Mouse (Mus musculus) forebrain, embryonic 15.5 days (tissue): ENCODE results near the gene Bola3. TPM values are rescaled to one million over a fixed set of nuclear protein-coding genes. Genes with fewer than 3 reads are reported as not detected.

Source experiments
- ATAC-seq: fragments of 200-750 bp; cut with Nextera tagmentation; replicated peaks from 2 replicates; pipeline ENCODE4 v1.8.0; 2017; ENCODE audit warnings: mild to moderate bottlenecking, moderate TSS enrichment, moderate library complexity
- H3K27ac ChIP-seq: fragments of 300-500 bp; sonication (generic); replicated peaks from 2 replicates; pipeline ENCODE4 v1.5.1; 2015; ENCODE audit warnings: mild to moderate bottlenecking, inconsistent platforms
- H3K27me3 ChIP-seq: fragments of 300-500 bp; sonication (generic); 2 replicates; pipeline ENCODE4 v1.6.1; 2015; ENCODE audit warnings: inconsistent platforms
- H3K36me3 ChIP-seq: fragments of 300-500 bp; sonication (generic); 2 replicates; pipeline ENCODE4 v1.6.1; 2015; ENCODE audit warnings: mild to moderate bottlenecking, inconsistent platforms
- H3K4me1 ChIP-seq: fragments of 300-500 bp; sonication (generic); 2 replicates; pipeline ENCODE4 v1.6.1; 2015; ENCODE audit warnings: inconsistent platforms
- H3K4me2 ChIP-seq: fragments of 300-500 bp; sonication (generic); replicated peaks from 2 replicates; pipeline ENCODE4 v1.6.1; 2015; ENCODE audit warnings: mild to moderate bottlenecking, inconsistent platforms
- H3K4me3 ChIP-seq: fragments of 300-500 bp; sonication (generic); 2 replicates; pipeline ENCODE4 v1.5.1; 2015; ENCODE audit warnings: mild to moderate bottlenecking, inconsistent platforms
- H3K9ac ChIP-seq: fragments of 300-500 bp; sonication (generic); replicated peaks from 2 replicates; pipeline ENCODE4 v1.6.1; 2015; ENCODE audit warnings: mild to moderate bottlenecking, inconsistent platforms
- H3K9me3 ChIP-seq: fragments of 300-500 bp; sonication (generic); 2 replicates; pipeline ENCODE4 v1.6.1; 2016; ENCODE audit warnings: inconsistent platforms
- WGBS: fragments of 180-500 bp; shearing (Covaris S2); methylation state at CpG from one replicate; pipeline ENCODE4 v1.1.7; 2015; ENCODE audit warnings: mixed read lengths; 5-methylcytosine and 5-hydroxymethylcytosine counted together
- microRNA-seq: library from miRNA; unstranded; fragments of <30 nt; microRNA quantifications from one replicate; pipeline ENCODE4, GENCODE M21; 2016
- polyA plus RNA-seq: library from polyadenylated mRNA; unstranded; fragments of >200 nt; fragmentation: Nextera tagmentation; extraction: Ambion mirVana; gene quantifications from 2 replicates; pipeline ENCODE4 v1.2.1, GENCODE M21; 2015

Gene Bola3
- polyA plus RNA-seq, 1 experiment from 2014 or later = 59.7 TPM

DNA sequence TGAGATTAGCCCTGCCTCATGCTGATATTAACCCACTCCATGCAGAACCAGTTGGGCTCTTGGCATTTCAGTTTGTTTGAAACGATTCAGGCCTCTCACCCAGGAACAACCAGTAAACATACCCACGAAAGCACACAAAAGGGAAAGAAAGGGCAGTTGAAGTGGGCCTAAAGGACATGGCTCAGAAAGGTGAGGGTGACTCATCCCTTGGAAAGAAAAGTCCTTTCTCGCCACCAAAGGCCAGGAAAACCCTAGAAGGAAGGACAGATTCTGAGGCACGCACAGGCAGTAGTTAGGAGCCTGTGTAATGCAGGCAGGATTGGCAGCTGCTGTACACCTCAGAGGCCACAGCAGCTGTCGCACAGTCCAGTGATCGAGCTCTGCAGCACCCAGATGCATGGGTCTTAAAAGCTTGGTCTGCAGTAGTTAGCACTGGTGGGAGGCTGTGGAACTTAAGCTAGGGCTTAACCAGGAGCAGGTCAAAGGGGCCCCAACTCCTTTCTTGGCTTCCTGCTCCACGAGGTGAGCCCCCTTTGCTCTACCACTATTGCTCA is 56.6 kb downstream of the Bola3 start:
- Histone ChIP-seq H3K9me3 (no peaks in the 10 kb centered on the region), H3K36me3 (peaks cover 36% of the 10 kb centered on the region), H3K4me3 (no peak overlapping the region), H3K4me2 (no peak overlapping the region), H3K27ac (no peak overlapping the region), H3K27me3 (no peaks in the 10 kb centered on the region), H3K4me1 (peaks cover 15% of the 10 kb centered on the region), H3K9ac (no peak overlapping the region)
- ATAC-seq = no peak
- 83% methylated on average over 7 of the region's 7 CpGs for WGBS

DNA sequence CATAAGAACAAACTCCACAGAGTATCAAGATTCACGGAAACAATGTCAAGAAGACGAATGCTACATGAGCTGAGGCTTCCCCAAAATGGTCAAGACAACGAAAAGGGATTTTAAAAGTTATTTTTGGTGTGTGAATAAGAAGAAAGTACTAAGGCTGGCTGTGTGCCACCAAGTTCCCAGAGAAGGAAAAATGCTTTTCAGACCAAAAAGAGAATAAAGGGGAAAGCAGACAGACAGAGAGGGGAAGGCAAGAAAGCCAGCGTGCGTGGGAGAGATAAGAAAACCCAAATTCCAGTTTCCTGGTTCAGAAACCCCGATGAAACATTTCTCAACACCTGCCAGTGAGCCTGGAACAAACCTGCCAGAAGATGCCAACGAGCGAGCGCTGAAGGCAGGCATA is 59.6 kb downstream of the Bola3 start:
- peaks cover 13% of the 10 kb centered on the region for H3K36me3 ChIP-seq
- H3K27ac ChIP-seq = no peak overlapping the region
- H3K27me3 ChIP-seq = no peaks in the 10 kb centered on the region
- ATAC-seq = no peak
- WGBS = 83% methylated on average over 9 of the region's 9 CpGs
- no peaks in the 10 kb centered on the region for H3K9me3 ChIP-seq
- H3K4me2 ChIP-seq = no peak overlapping the region
- no peak overlapping the region for H3K9ac ChIP-seq
- no peak overlapping the region for H3K4me3 ChIP-seq
- H3K4me1 ChIP-seq = peaks cover 45% of the 10 kb centered on the region

Small RNAs within 50 kb of the gene (microRNA-seq; reads per million reads assigned to microRNA genes)
- gene Mir6374 = not detected

Other genes starting within 250 kb of the Bola3 start
- 3.8 and 4.3 TPM in 2 replicates for gene Ccdc142, start 247.5 kb upstream of the Bola3 start, polyA plus RNA-seq
- 4.0 and 4.3 TPM in 2 replicates for gene Gm42688, start 247.5 kb upstream of the Bola3 start, polyA plus RNA-seq
- gene Mrpl53, start 240.1 kb upstream of the Bola3 start, polyA plus RNA-seq = 121 and 126 TPM in 2 replicates
- gene Mogs, start 233.7 kb upstream of the Bola3 start, polyA plus RNA-seq = 24.2 and 26.7 TPM in 2 replicates
- gene Wbp1, start 227.6 kb upstream of the Bola3 start, polyA plus RNA-seq = 229 and 231 TPM in 2 replicates
- gene Ino80b, start 223.7 kb upstream of the Bola3 start, polyA plus RNA-seq = 15.6 and 16.5 TPM in 2 replicates
- gene Rtkn, start 213.7 kb upstream of the Bola3 start, polyA plus RNA-seq = 6.1 and 7.0 TPM in 2 replicates
- 18.3 and 18.6 TPM in 2 replicates for gene Wdr54, start 192.8 kb upstream of the Bola3 start, polyA plus RNA-seq
- 5.2 and 6.9 TPM in 2 replicates for gene 1700003E16Rik, start 192.7 kb upstream of the Bola3 start, polyA plus RNA-seq
- 143 and 147 TPM in 2 replicates for gene Dctn1, start 183.2 kb upstream of the Bola3 start, polyA plus RNA-seq
- gene Slc4a5, start 129.3 kb upstream of the Bola3 start, polyA plus RNA-seq = 0.46 and 0.85 TPM in 2 replicates
- gene Mthfd2, start 23.2 kb upstream of the Bola3 start, polyA plus RNA-seq = 25.4 and 25.6 TPM in 2 replicates
- gene Mob1a, start 23.1 kb upstream of the Bola3 start, polyA plus RNA-seq = 32.4 and 32.8 TPM in 2 replicates
- 71.3 and 73.7 TPM in 2 replicates for gene Tet3, start 109.9 kb downstream of the Bola3 start, polyA plus RNA-seq
- gene Dguok, start 157.8 kb downstream of the Bola3 start, polyA plus RNA-seq = 71.2 and 72.2 TPM in 2 replicates
- 1.1 TPM in 2 replicates for gene Actg2, start 187.1 kb downstream of the Bola3 start, polyA plus RNA-seq
- 49.6 and 52.4 TPM in 2 replicates for gene Stambp, start 223.6 kb downstream of the Bola3 start, polyA plus RNA-seq